Mouse (Mus musculus) bone marrow, adult 2 months (tissue): ENCODE results near the gene Tbc1d10b.

ENCODE experiments used
- CTCF ChIP-seq: fragments of 200-500 bp; IDR thresholded peaks from 2 replicates; pipeline ENCODE4 v1.5.1; 2011; ENCODE audit warnings: low read length, control low read depth; ENCODE audit not compliant: control insufficient read depth, insufficient read depth
- POLR2A ChIP-seq: fragments of 200-500 bp; IDR thresholded peaks from 2 replicates; pipeline ENCODE4 v1.6.1; 2011; ENCODE audit warnings: low read depth, mild to moderate bottlenecking, control low read depth, low read length, borderline replicate concordance; ENCODE audit not compliant: control insufficient read depth

- TF ChIP-seq CTCF (peak; percentile 83), POLR2A (peak; percentile 73)
Observed at GRCm38 (mm10) chr7:127208553-127209438, 528 bp upstream of the Tbc1d10b start, which contains the start of gene Mylpf.
